Mouse (Mus musculus) thymus, postnatal 0 days (tissue): ENCODE data around the gene Camk2d. TPM values are rescaled to one million over a fixed set of nuclear protein-coding genes. Genes with fewer than 3 reads are reported as not detected.
A peak's percentile ranks its signal among the peaks of the same experiment; 100 is the strongest.

ENCODE experiments used
- DNase-seq: peaks from one replicate; pipeline ENCODE4 v3.0.0-alpha.2; 2015; ENCODE audit warnings: low spot score
- polyA plus RNA-seq: library from polyadenylated mRNA; unstranded; fragments of >200 nt; fragmentation: Nextera tagmentation; extraction: Ambion mirVana; gene quantifications from 2 replicates; pipeline ENCODE4 v1.2.1, GENCODE M21; 2015

The Camk2d gene
- polyA plus RNA-seq, 1 experiment from 2014 or later, result 39.5 TPM

DNA sequence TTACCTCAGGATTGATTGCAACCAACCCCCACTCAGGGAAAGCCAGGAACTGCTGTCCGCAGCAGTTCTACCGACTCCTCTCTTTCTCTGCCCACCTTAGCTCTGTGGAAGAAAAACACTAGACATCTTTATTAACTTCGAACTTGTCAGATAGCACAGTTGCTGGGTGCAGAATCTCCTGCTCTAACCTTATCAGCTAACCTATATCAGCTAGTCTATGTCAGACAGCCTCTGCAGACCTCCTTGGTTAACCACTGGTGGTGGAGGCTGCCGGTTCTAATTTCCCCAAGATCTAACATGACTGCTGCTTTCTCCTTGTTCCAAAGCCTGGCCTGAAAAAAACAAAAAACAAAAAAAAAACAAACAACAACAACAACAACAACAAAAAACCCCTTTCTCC is 85.9 kb downstream of the Camk2d start:
- DNase-seq, result no peak

DNA sequence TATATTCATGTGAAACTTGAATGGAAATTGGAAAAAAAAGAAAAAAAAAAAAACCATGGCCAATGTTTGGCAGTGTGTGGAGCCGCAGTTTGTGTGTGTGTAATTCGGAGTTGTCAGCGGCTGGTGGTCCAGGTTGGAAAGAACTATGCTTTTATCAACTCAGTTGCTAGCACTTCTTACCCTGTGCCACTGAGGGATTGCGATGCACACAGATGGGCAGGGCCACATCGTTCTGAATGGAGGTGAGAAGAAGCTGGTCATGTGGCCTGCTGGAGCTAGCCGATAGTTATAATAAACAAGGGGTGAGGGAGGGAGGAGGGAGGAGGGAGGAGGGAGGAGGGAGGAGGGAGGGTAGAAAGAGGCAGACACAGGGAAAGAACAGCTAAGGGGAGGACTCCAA is 89.3 kb downstream of the Camk2d start:
- DNase-seq, result no peak

GRCm38 (mm10) chr3:126687150-126687549 is 91.0 kb downstream of the Camk2d start:
- DNase-seq, result no peak

DNA sequence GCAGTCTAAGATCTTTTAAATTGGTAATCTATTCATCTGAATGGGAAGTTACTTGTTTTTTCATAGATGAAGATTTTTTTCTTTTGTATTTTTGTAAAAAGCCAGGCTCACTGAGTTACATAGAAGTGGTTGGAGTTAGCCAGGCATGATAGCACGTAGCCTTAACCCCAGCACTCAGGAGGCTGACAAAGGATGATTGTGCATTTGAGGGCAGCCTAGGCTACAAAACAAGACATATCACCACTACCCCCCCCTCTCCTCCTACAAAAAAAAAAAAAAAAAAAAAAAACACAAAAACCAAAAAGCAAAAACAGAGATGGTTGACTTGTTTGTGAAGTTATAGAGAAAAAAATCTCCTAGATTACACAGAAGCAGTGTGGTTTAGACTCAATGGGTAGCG is 92.4 kb downstream of the Camk2d start:
- no peak for DNase-seq

DNA sequence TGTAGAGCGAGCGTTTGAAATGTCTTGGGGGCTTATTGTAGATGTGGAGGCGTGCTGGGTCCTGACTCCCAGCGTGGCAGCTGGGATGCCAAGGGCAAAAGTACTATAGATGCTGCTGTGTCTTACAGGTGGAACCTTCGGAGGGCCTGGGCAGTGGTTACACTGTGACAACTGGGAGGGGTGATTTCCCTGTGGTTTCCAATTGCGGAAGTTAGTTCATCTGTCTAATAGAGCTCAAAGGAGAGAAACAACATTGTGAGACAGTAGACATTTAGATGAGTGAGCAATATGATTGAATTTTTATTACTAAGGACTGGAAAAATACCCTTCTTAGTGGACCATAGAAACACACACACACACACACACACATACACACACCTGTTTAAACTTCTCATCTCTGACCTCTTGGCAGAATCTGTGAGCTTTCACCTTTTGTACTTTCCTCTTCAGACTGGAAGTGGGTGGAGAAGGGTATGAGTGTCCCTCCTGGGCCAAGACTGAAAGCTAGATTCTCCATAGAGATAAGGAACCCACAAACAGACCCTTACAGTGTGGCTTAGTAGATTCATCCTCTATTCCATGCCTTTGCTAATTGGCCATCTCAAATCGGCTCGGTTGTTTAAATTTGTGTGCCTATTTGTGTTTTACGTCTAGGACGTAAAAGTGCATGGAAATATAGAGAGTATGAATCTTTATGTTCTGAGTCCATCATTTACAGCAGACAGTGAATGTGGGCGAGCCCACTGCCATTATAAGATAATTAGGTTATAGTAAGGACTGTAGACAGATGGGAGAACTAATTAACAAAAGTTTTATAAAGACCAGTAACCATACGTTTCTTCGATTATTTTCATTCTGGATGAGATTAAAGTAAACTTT is 94.8 kb downstream of the Camk2d start:
- DNase-seq, result no peak

DNA sequence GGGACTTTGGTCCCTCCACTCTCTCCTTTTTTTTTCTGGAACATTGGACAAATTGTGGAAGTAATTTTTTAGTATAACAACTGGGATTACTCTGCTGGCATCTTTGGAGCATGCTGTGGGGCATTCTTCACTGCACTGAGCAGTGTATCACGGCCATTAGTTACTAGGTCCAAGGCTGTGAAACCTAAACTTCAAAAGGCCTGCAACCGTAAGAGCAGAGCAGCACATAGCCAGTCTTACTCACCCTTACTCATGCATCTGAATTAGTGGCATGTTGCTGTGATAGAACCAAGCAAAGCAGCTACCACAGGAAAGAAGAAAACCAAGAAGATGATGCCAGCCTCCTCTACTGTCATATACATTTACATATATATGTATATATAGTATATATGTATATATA is 95.5 kb downstream of the Camk2d start:
- no peak for DNase-seq

- no peak for DNase-seq
Observed at GRCm38 (mm10) chr3:126692797-126693196, 96.7 kb downstream of the Camk2d start.

- DNase-seq, result peak; percentile 31
Observed at GRCm38 (mm10) chr3:126693302-126693701, 97.2 kb downstream of the Camk2d start.

DNA sequence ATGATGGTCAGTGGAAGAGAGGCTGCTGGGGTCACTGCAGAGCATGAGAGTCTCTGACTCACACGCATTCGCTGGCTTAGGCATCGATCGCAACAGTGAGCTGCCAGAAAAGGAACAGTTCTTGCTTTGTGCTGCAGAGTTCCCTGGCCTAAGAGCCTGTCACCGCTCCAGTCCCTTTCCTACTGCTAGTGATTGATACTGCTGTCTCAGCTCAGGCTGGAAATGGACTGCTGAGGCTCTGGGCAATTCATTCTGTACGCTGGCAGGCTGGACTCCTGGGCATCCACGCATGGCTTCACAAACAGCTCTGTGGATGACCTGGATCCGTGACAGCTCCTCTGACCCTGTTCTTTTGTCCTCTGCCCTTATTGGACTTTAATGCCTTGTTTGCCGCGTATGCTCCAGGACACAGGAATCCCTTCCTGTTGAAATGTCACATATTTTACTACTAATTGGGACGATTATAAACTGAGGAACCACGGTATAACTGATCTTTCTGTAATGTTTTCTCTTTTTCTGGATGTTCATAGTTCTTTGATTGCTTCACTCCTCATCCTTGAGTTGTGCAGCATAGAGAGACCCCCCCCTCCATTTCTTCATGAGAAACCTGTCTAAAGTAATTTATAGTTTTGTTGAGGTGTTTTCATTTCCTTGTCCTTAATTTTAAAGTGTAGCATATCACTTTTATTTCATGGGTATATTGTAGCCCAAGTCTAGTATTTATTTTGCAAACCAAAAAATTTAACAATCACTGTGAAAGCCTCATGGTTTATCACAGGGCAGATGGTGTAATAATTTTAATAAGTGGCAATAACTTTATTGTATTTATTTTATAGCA is 99.6 kb downstream of the Camk2d start:
- no peak for DNase-seq

DNA sequence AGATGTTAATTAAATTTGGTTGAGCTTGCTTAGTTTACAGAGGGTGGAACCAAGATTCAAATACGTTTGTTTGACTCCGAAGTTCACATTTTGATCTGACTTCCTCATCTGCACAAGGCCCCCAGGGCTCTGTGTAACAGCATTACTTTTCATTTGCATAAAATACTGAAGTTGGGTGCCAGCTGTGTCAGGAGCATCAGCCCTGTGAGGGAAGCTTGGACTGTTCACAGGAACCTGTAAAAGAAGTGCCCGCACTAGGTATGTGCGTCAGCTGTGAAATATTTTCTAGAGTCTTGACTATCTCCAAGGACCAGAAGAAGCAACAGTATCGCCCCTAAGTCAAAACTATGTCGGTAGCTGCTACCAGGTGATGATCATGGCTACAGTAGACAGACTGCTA is 100.5 kb downstream of the Camk2d start:
- DNase-seq, result peak; percentile 46

GRCm38 (mm10) chr3:126699740-126700139 is 103.6 kb downstream of the Camk2d start:
- no peak for DNase-seq

GRCm38 (mm10) chr3:126701067-126701466 is 105.0 kb downstream of the Camk2d start:
- DNase-seq, result no peak

- DNase-seq, result no peak
Observed at GRCm38 (mm10) chr3:126701586-126701985, 105.5 kb downstream of the Camk2d start.

DNA sequence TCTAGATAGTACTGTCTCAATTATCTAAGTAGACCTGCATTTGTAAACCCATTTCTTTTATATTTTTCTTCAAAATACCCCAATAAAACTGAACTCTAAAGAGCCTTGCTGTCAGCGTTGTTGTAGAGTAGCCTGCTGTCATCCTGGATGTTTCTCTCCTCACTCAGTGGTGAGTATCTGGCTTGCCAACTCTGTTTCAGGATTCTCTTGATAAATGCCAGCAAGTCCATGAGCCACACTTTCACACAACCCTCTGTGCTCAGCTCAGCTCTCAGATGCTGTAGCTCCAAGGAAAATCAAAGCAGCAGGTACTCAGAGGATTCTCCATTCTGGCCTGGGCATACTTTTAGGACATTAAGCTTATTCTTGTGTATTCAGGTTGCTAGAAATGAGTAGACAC is 109.4 kb downstream of the Camk2d start:
- no peak for DNase-seq

GRCm38 (mm10) chr3:126714281-126714680 is 118.2 kb downstream of the Camk2d start:
- no peak for DNase-seq

GRCm38 (mm10) chr3:126723021-126723449 is 126.9 kb downstream of the Camk2d start:
- no peak for DNase-seq

DNA sequence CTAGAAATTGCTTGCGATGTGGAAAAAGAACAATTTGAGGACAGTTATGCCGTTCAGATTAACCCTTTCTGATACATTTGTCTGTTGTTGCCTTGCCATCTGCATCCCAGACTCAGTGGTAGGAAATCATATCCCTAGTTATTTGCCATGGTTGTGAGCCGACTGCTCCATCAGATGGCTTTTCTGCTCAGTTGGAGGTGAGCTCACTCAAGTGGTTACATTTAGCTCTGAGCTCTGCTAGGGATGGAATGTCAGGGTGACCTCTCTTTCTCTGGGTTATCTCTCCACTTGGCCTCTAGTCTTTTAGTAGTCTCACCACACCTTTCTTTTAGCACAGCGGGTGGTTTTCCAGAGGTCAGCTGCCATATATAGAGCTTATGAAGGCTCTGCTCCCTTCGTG is 127.4 kb downstream of the Camk2d start:
- DNase-seq, result no peak

- DNase-seq, result no peak
Observed at GRCm38 (mm10) chr3:126725647-126726046, 129.5 kb downstream of the Camk2d start.

DNA sequence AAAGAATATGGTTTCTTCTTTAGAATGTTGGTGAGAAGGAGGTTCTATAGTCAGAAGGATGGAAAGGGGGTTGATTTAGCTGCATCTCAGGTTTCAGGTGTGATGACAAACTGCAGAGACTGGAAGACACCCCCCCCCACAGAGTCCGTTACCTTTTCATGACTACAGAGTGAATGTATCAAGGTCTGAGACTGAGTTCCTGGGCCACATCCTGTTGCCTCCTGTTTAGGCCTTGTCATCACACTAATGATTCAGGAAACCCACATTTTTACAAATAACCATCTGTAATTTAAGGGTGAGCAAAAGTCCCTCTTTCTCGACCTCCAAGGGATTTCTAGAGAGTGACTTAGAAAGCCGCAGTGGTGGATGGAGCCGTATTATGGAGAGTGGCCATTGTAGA is 131.3 kb downstream of the Camk2d start:
- no peak for DNase-seq

DNA sequence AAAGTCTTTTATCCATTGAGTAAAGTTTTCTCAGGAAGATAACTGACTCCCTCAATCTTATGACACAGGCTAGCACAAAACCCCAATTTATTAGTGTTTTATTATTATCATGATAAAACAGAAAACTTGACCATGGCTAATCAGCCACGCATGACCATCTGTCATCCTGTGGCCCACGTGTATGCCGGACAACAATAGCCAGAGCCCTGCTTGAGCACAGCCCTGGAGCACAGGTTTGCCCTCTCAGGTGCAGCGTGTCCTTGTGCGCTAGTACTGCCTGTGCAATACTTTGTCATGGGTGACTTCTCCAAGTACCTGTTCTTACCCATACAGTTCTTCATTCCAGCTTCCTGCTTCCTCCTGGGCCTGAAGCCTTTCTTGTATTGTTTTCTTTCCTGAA is 134.3 kb downstream of the Camk2d start:
- DNase-seq, result no peak

- no peak for DNase-seq
Observed at GRCm38 (mm10) chr3:126732323-126732722, 136.2 kb downstream of the Camk2d start.

DNA sequence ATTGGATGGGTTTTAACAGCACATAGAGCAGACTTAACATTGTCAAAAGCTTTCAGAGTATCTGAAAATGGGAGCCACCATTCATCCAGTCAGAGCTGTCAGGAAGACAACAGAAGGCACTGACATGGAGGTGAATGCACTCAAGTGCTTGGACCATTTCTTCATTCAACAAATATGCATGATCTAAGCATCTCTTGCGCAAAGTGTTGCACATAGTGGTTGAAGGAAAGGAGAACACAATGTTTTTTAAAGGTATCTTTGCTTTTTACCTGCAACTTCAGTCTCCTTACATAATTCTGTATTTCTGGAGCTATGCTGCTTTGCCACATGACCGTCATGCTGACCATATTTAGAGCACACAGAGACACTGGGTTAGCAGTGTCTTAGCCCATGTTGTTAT is 138.4 kb downstream of the Camk2d start:
- no peak for DNase-seq
